Mouse (Mus musculus) G1E (cell line): ENCODE results near the gene Nit2.

Experiments
- CTCF ChIP-seq: IDR thresholded peaks from 2 replicates; pipeline ENCODE4 v1.5.1; 2012; ENCODE audit warnings: low read depth, low read length, inconsistent platforms, mixed read lengths
- GATA1 ChIP-seq: IDR thresholded peaks from 2 replicates; pipeline ENCODE4 v1.6.1; 2012; ENCODE audit warnings: borderline replicate concordance, low read length, inconsistent platforms, mixed read lengths
- GATA2 ChIP-seq: IDR thresholded peaks from 2 replicates; pipeline ENCODE4 v1.6.1; 2012; ENCODE audit warnings: low read depth, low read length, inconsistent platforms, borderline replicate concordance
- POLR2AphosphoS5 ChIP-seq: IDR thresholded peaks from 2 replicates; pipeline ENCODE4 v1.6.1; 2012; ENCODE audit warnings: low read depth, low read length, inconsistent platforms; ENCODE audit not compliant: insufficient replicate concordance
- TAL1 ChIP-seq: conservative IDR thresholded peaks from 2 replicates; pipeline ENCODE4 v1.6.1; 2012; ENCODE audit warnings: low read depth, low read length, inconsistent platforms, mixed read lengths

DNA sequence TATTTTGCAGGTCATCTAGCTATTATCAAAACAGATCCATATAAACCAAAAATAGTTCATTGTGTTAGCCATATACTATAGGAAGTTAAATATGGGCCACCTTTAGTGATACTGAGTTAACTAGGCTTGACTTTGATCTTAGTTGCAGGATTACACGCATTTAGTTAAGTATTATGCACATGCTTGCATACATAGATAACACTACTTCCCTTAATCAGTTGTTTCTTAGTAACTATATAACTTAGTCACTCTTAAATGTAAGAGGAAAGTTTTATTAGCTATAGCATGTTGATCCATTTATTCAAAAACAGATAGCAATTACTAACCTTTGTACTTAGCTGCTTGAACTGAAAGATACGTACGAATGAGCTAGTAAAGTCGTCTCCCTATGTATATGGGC lies 15.7 kb downstream of the Nit2 start:
- TF ChIP-seq GATA2 (no peak), TAL1 (no peak), CTCF (no peak), GATA1 (no peak), POLR2AphosphoS5 (no peak)
